Mouse (Mus musculus): ENCODE measurements around the gene Myo15b. TPM values are rescaled to one million over a fixed set of nuclear protein-coding genes. Genes with fewer than 3 reads are reported as not detected.

The Myo15b gene
- polyA plus RNA-seq, 1 experiment: 0.46 TPM

DNA sequence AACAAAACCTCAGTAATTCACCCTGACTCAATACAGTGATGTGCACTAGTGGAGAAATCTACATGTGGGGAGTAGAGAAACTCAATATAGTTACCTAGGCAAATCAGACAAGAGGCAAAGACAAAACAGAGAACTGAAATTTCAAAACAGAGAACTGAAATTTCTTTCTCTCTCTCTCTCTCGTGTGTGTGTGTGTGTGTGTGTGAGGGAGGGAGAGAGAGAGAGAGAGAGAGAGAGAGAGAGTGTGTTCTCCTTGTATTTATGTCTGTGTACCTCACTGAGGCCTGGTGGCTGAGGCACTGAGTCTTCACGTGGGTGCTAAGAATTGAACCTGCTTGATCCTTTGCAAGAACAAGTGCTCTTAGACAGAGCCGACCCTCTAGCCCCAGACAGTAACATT, 71.6 kb downstream of the Myo15b start:
- TF ChIP-seq GATA1 (IDR thresholded peaks at IDR 0.05; ENCODE audit: low read length): no peak

DNA sequence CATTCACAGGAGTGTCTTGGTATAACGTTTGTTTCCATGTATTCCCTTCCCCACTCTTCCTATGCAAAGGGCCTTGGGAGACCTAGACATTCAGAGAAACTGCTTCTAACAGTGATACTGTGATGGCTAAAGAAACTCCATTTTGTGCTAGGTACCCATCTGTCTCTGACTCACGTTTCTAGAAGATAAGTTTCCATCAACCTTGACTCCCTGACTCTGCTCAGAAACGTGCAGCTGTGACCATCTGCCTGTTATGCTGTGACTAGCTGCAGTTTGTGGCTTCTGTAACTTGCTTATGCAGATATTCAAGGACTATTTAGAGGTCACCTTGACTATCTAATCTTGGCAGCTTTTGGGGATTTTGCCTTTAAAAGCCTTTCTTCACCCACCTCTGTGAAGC, 73.0 kb downstream of the Myo15b start:
- TF ChIP-seq GATA1 (IDR thresholded peaks at IDR 0.05; ENCODE audit: low read length): no peak

DNA sequence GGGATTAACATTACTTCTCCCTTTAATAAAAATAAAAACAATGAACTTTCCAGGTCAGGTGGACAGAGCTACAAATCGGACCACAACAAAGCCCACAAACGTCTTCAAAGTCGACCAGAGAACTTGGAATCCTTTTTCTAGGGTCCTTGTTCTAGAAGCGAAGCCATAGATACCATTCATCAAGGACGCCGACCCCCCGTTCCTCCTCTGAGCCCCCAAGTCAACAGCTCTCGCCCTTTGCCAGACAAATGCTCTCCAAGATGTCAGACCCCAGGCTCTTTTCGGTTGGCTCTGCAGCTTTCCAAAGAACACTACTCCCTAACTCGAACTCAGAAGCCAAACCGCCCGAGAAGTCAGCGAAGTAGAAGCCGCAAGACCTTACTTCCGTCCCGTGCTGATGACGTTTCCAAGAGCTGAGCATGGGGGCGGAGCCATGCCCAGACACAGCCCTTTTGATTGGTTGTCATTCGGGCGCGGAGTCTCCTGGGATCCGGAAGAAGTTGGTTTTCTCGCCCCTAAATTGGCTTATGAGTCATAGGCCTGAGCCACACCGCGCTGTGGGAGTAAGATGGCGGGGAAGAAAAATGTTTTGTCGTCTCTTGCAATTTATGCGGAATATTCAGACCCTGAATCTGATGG, 75.0 kb downstream of the Myo15b start, which contains the start of the genes Sap30bp and Recql5:
Sap30bp (plus strand) TSS at position 175 of the 639 bp plus-strand sequence.
Recql5 (minus strand) TSS at position 370 of the 639 bp plus-strand sequence.
- TF ChIP-seq GATA1 (IDR thresholded peaks at IDR 0.05; ENCODE audit: low read length): no peak

DNA sequence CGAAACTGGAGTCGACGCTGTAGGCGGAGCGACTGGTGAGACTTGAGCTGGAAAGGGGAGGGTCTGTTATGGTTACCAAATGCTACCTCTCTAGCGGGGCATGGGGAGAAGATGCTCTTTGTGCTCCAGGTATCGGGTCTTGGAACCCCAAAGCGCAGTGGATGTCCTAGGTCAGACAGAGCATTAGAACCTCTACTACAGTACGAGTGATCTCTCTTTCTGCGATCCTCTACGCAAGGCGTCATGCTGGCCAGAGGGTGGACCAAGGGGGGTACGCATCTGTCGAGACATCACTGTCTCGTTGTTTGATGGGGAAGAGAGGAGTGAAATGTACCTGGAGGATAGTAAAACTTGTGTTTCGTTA, 75.5 kb downstream of the Myo15b start:
- no peak for TF ChIP-seq GATA1 (IDR thresholded peaks at IDR 0.05; ENCODE audit: low read length)

- no peak for TF ChIP-seq GATA1 (IDR thresholded peaks at IDR 0.05; ENCODE audit: low read length)
These were observed 81.6 kb downstream of the Myo15b start for GRCm38 (mm10) chr11:115939690-115940329.

DNA sequence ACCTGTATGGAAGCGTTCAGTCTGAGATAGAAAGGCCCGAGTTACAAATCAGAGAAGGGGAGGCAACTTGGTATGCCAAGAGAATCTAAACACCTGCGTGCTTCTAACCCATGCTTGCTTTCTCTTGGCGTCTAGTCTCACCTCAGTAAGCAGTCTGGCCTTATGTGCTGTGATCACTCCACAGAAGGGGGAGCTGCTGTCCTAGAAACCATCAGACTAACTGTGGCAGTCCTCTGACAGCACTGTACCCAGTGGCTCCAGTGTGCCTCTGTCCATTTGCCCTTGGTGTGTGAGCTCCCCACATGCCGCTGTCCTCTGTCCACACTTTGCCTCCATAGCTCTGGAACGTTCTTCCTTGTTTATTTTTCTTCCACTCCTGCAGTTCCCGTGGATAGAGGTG, 83.8 kb downstream of the Myo15b start:
- no peak for TF ChIP-seq GATA1 (IDR thresholded peaks at IDR 0.05; ENCODE audit: low read length)

Other genes with a start within 250 kb of the Myo15b start
- 30.0 and 42.5 TPM in 2 replicates for gene Mif4gd, start 245.4 kb upstream of the Myo15b start, polyA plus RNA-seq (2012)
- 23.0 and 23.2 TPM in 2 replicates for gene Slc25a19, start 230.1 kb upstream of the Myo15b start, polyA plus RNA-seq (2012)
- gene Grb2, start 149.8 kb upstream of the Myo15b start, polyA plus RNA-seq (2012): 158 and 209 TPM in 2 replicates
- gene Tmem94, start 93.0 kb upstream of the Myo15b start, polyA plus RNA-seq (2012): 54.3 and 62.3 TPM in 2 replicates
- gene Caskin2, start 44.8 kb upstream of the Myo15b start, polyA plus RNA-seq (2012): 0.68 and 0.82 TPM in 2 replicates
- 50.6 and 63.7 TPM in 2 replicates for gene Tsen54, start 43.7 kb upstream of the Myo15b start, polyA plus RNA-seq (2012)
- 23.4 and 41.3 TPM in 2 replicates for gene Llgl2, start 34.4 kb upstream of the Myo15b start, polyA plus RNA-seq (2012)
- gene Smim5, start 41.6 kb downstream of the Myo15b start, polyA plus RNA-seq (2012): 9.2 and 13.4 TPM in 2 replicates
- gene Smim6, start 53.6 kb downstream of the Myo15b start, polyA plus RNA-seq (2012): 0.21 TPM in 1 of 2 replicates, not detected in the other
- 26.9 and 40.4 TPM in 2 replicates for gene Sap30bp, start 74.9 kb downstream of the Myo15b start, polyA plus RNA-seq (2012)
- gene Recql5, start 75.1 kb downstream of the Myo15b start, polyA plus RNA-seq (2012): 13.3 and 22.0 TPM in 2 replicates
- gene Itgb4, start 116.3 kb downstream of the Myo15b start, polyA plus RNA-seq (2012): 0.04 and 0.13 TPM in 2 replicates
- 95.4 and 132 TPM in 2 replicates for gene Galk1, start 154.3 kb downstream of the Myo15b start, polyA plus RNA-seq (2012)
- 312 and 429 TPM in 2 replicates for gene H3f3b, start 169.6 kb downstream of the Myo15b start, polyA plus RNA-seq (2012)
- gene Unk, start 171.9 kb downstream of the Myo15b start, polyA plus RNA-seq (2012): 56.9 and 68.4 TPM in 2 replicates
- 170 and 235 TPM in 2 replicates for gene Unc13d, start 219.6 kb downstream of the Myo15b start, polyA plus RNA-seq (2012)
- gene Wbp2, start 228.6 kb downstream of the Myo15b start, polyA plus RNA-seq (2012): 591 and 669 TPM in 2 replicates

Data from G1E-ER4 (cell line).